Mouse (Mus musculus): ENCODE data around the gene Ankrd34b.

DNA sequence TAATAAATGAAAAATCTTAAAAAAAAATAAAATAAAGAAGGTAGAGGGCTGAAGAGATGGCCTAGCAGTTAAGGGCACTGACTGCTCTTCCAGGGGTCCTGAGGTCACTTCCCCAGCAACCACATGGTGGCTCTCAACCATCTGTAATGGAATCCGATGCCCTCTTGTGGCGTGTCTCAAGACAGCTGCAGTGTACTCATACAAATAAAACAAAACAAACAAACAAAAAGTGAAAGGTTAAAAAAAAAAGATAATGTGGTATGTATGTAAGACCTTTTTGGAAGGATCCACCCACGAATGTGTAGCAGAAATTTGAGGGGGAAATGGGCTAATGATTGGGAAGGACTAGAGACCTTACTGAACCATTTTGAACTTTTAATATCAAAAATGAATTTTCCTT lies 57.7 kb downstream of the Ankrd34b start:
- peak; percentile 61; the same call in 1 of the 2 replicates for TF ChIP-seq CTCF (IDR thresholded peaks at IDR 0.05; ENCODE audit: extremely low read depth, insufficient read length, insufficient replicate concordance, low read depth, low read length)
- no peak for TF ChIP-seq POLR2A (IDR thresholded peaks at IDR 0.05; ENCODE audit: low read depth, low read length)

All from small intestine, adult 2 months (tissue).